Mouse (Mus musculus) lung, embryonic 15.5 days (tissue): Measurements from ENCODE around the gene P4htm. TPM values are rescaled to one million over a fixed set of nuclear protein-coding genes. Genes with fewer than 3 reads are reported as not detected.

Experiments
- ATAC-seq: fragments of 200-750 bp; cut with Nextera tagmentation; 2 replicates; pipeline ENCODE4 v1.8.0; 2017; ENCODE audit warnings: moderate number of reproducible peaks, borderline replicate concordance; ENCODE audit not compliant: low FRiP score, low TSS enrichment; ENCODE audit errors: extremely low read depth
- H3K27ac ChIP-seq: fragments of 300-500 bp; sonication (generic); 2 replicates; pipeline ENCODE4 v1.5.1; 2015; ENCODE audit warnings: moderate library complexity, mild to moderate bottlenecking, inconsistent platforms
- H3K27me3 ChIP-seq: fragments of 300-500 bp; sonication (generic); 2 replicates; pipeline ENCODE4 v1.6.1; 2015; ENCODE audit warnings: inconsistent platforms
- H3K36me3 ChIP-seq: fragments of 300-500 bp; sonication (generic); 2 replicates; pipeline ENCODE4 v1.6.1; 2015; ENCODE audit warnings: inconsistent platforms
- H3K4me1 ChIP-seq: fragments of 300-500 bp; sonication (generic); 2 replicates; pipeline ENCODE4 v1.6.1; 2015; ENCODE audit warnings: inconsistent platforms
- H3K4me2 ChIP-seq: fragments of 300-500 bp; sonication (generic); 2 replicates; pipeline ENCODE4 v1.6.1; 2015; ENCODE audit warnings: inconsistent platforms, mild to moderate bottlenecking, moderate library complexity
- H3K4me3 ChIP-seq: fragments of 300-500 bp; sonication (generic); 2 replicates; pipeline ENCODE4 v1.5.1; 2015; ENCODE audit warnings: mild to moderate bottlenecking, inconsistent platforms
- H3K9ac ChIP-seq: fragments of 300-500 bp; sonication (generic); 2 replicates; pipeline ENCODE4 v1.6.1; 2015; ENCODE audit warnings: inconsistent platforms
- H3K9me3 ChIP-seq: fragments of 300-500 bp; sonication (generic); 2 replicates; pipeline ENCODE4 v1.6.1; 2016; ENCODE audit warnings: inconsistent platforms
- WGBS: fragments of 180-500 bp; shearing (Covaris S2); methylation state at CpG from one replicate; pipeline ENCODE4 v1.1.7; 2015; 5-methylcytosine and 5-hydroxymethylcytosine counted together
- polyA plus RNA-seq: library from polyadenylated mRNA; unstranded; fragments of >200 nt; fragmentation: Nextera tagmentation; extraction: Ambion mirVana; gene quantifications from 2 replicates; pipeline ENCODE4 v1.2.1, GENCODE M21; 2015

The P4htm gene
- polyA plus RNA-seq, 1 experiment from 2014 or later: 7.7 TPM

- no peak for ATAC-seq
- Histone ChIP-seq H3K4me1 (peaks cover 33% of the 10 kb centered on the region), H3K36me3 (peaks cover 43% of the 10 kb centered on the region), H3K27me3 (no peaks in the 10 kb centered on the region), H3K4me3 (peak overlapping the region; percentile 81), H3K9me3 (no peaks in the 10 kb centered on the region), H3K9ac (peak overlapping the region; percentile 86; the same call in 1 of the 2 replicates), H3K27ac (no peak overlapping the region), H3K4me2 (peak overlapping the region; percentile 84)
- 40% methylated on average over 6 of the region's 6 CpGs for WGBS
Observed at GRCm38 (mm10) chr9:108577025-108577424, 20.4 kb downstream of the P4htm start.

- Histone ChIP-seq H3K4me1 (peaks cover 38% of the 10 kb centered on the region), H3K4me3 (no peak overlapping the region), H3K36me3 (peaks cover 54% of the 10 kb centered on the region), H3K4me2 (no peak overlapping the region), H3K27me3 (no peaks in the 10 kb centered on the region), H3K27ac (no peak overlapping the region), H3K9me3 (no peaks in the 10 kb centered on the region), H3K9ac (no peak overlapping the region)
- no peak for ATAC-seq
- 77% methylated on average over 37 of the region's 37 CpGs for WGBS
Observed at GRCm38 (mm10) chr9:108575321-108576297, 21.9 kb downstream of the P4htm start.

GRCm38 (mm10) chr9:108574921-108575320 is 22.5 kb downstream of the P4htm start:
- Histone ChIP-seq H3K9me3 (no peaks in the 10 kb centered on the region), H3K36me3 (peaks cover 54% of the 10 kb centered on the region), H3K9ac (no peak overlapping the region), H3K27ac (no peak overlapping the region), H3K4me3 (no peak overlapping the region), H3K4me2 (no peak overlapping the region), H3K27me3 (no peaks in the 10 kb centered on the region), H3K4me1 (peaks cover 45% of the 10 kb centered on the region)
- 87% methylated on average over 12 of the region's 12 CpGs for WGBS
- no peak for ATAC-seq

- H3K36me3 ChIP-seq: peaks cover 54% of the 10 kb centered on the region
- H3K27me3 ChIP-seq: no peaks in the 10 kb centered on the region
- no peaks in the 10 kb centered on the region for H3K9me3 ChIP-seq
- 53% methylated on average over 26 of the region's 26 CpGs for WGBS
- H3K4me3 ChIP-seq: no peak overlapping the region
- H3K4me2 ChIP-seq: no peak overlapping the region
- peaks cover 42% of the 10 kb centered on the region for H3K4me1 ChIP-seq
- no peak for ATAC-seq
- H3K27ac ChIP-seq: 0 out of 2 replicates have a peak overlapping the region, but pooled peaks have one; percentile 10
- H3K9ac ChIP-seq: no peak overlapping the region
Observed at GRCm38 (mm10) chr9:108573774-108574690, 23.4 kb downstream of the P4htm start.

GRCm38 (mm10) chr9:108572321-108572720 is 25.1 kb downstream of the P4htm start:
- H3K27ac ChIP-seq: no peak overlapping the region
- H3K4me3 ChIP-seq: no peak overlapping the region
- peaks cover 46% of the 10 kb centered on the region for H3K4me1 ChIP-seq
- H3K4me2 ChIP-seq: no peak overlapping the region
- peaks cover 54% of the 10 kb centered on the region for H3K36me3 ChIP-seq
- no peak for ATAC-seq
- H3K9ac ChIP-seq: no peak overlapping the region
- 76% methylated on average over 10 of the region's 10 CpGs for WGBS
- no peaks in the 10 kb centered on the region for H3K27me3 ChIP-seq
- no peaks in the 10 kb centered on the region for H3K9me3 ChIP-seq

- WGBS: 89% methylated on average over 16 of the region's 16 CpGs
- Histone ChIP-seq H3K27ac (no peak overlapping the region), H3K9ac (no peak overlapping the region), H3K36me3 (peaks cover 53% of the 10 kb centered on the region), H3K4me2 (no peak overlapping the region), H3K4me1 (peaks cover 38% of the 10 kb centered on the region), H3K4me3 (no peak overlapping the region), H3K27me3 (no peaks in the 10 kb centered on the region), H3K9me3 (no peaks in the 10 kb centered on the region)
- no peak for ATAC-seq
Observed at GRCm38 (mm10) chr9:108571401-108571973, 26.0 kb downstream of the P4htm start.

- H3K4me1 ChIP-seq: peaks cover 42% of the 10 kb centered on the region
- peak overlapping the region; percentile 58 for H3K4me3 ChIP-seq
- peaks cover 48% of the 10 kb centered on the region for H3K36me3 ChIP-seq
- H3K9ac ChIP-seq: peak overlapping the region; percentile 61
- ATAC-seq: no peak
- H3K9me3 ChIP-seq: no peaks in the 10 kb centered on the region
- H3K27ac ChIP-seq: peak overlapping the region; percentile 54
- 2% methylated on average over 40 of the region's 40 CpGs for WGBS
- H3K27me3 ChIP-seq: no peaks in the 10 kb centered on the region
- H3K4me2 ChIP-seq: peak overlapping the region; percentile 100
Observed at GRCm38 (mm10) chr9:108570207-108570896, 27.1 kb downstream of the P4htm start.

- WGBS: 4% methylated on average over 42 of the region's 42 CpGs
Observed at GRCm38 (mm10) chr9:108569381-108570206, 27.9 kb downstream of the P4htm start, which contains the start of gene Dalrd3. Dalrd3 (plus strand) TSS chr9:108569886.

GRCm38 (mm10) chr9:108568511-108568921 is 29.0 kb downstream of the P4htm start:
- Histone ChIP-seq H3K9ac (no peak overlapping the region), H3K4me2 (peak overlapping the region; percentile 93), H3K9me3 (no peaks in the 10 kb centered on the region), H3K4me3 (peak overlapping the region; percentile 89), H3K27ac (peak overlapping the region; percentile 95; the same call in 1 of the 2 replicates), H3K4me1 (peaks cover 37% of the 10 kb centered on the region), H3K36me3 (peaks cover 49% of the 10 kb centered on the region), H3K27me3 (no peaks in the 10 kb centered on the region)
- 71% methylated on average over 17 of the region's 17 CpGs for WGBS
- ATAC-seq: no peak

More at GRCm38 (mm10) chr9:108569381-108570206, 27.9 kb downstream of the P4htm start, which contains the start of gene Dalrd3:
- Histone ChIP-seq H3K4me2 (peak within 1 kb of the TSS; percentile 100), H3K4me3 (peak within 1 kb of the TSS; percentile 58), H3K4me1 (peaks cover 42% of the 10 kb centered on the region), H3K36me3 (peaks cover 48% of the 10 kb centered on the region), H3K27me3 (no peaks in the 10 kb centered on the region), H3K9ac (peak within 1 kb of the TSS; percentile 61), H3K27ac (peak within 1 kb of the TSS; percentile 54), H3K9me3 (no peaks in the 10 kb centered on the region)
- peak; percentile 56 for ATAC-seq

- Histone ChIP-seq H3K27ac (peak overlapping the region; percentile 95), H3K9ac (peak overlapping the region; percentile 86), H3K4me2 (peak overlapping the region; percentile 93), H3K4me1 (peaks cover 37% of the 10 kb centered on the region), H3K9me3 (no peaks in the 10 kb centered on the region), H3K4me3 (peak overlapping the region; percentile 89), H3K36me3 (peaks cover 49% of the 10 kb centered on the region), H3K27me3 (no peaks in the 10 kb centered on the region)
- WGBS: 11% methylated on average over 18 of the region's 18 CpGs
- ATAC-seq: no peak
Observed at GRCm38 (mm10) chr9:108567931-108568419, 29.5 kb downstream of the P4htm start.
